Mouse (Mus musculus): Measurements from ENCODE around the gene Larp6.

The Larp6 gene

DNA sequence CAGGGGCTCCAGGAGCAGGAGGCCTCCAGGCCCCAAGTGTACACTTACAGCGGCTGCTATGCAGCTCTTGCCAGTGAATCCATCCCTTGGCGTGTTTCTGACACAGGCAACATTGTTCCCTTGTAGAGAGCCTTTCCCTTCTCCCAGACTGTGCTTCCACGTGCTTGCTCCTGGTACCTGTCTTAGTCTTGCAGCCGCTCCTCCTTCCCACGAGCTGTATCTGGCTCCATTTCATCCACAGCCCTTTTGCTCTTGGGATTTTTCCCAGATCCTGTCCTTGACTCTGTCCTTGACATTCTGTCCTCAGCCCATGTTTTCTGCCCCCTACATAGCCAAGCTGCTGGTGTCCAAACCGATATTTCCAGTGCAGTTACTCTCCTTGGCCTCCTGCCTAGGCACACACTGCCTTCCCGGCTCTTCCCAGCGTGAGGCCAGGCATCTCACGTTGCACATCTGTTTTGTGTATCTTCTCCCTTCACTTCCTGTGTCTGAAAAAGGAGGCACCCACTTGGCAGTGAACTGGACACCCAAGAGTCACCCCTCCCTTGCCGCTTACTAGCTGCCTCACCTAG lies 46.7 kb downstream of the Larp6 start:
- DNase-seq (ENCODE audit: low read depth, low spot score): no peak

GRCm38 (mm10) chr9:60765181-60765580 lies 52.4 kb downstream of the Larp6 start:
- DNase-seq (ENCODE audit: low read depth, low spot score): no peak

GRCm38 (mm10) chr9:60768393-60768792 lies 55.6 kb downstream of the Larp6 start:
- DNase-seq (ENCODE audit: low read depth, low spot score): no peak

GRCm38 (mm10) chr9:60769711-60770111 lies 56.9 kb downstream of the Larp6 start:
- DNase-seq (ENCODE audit: low read depth, low spot score): no peak

GRCm38 (mm10) chr9:60773713-60774112 lies 60.9 kb downstream of the Larp6 start:
- no peak for DNase-seq (ENCODE audit: low read depth, low spot score)

DNA sequence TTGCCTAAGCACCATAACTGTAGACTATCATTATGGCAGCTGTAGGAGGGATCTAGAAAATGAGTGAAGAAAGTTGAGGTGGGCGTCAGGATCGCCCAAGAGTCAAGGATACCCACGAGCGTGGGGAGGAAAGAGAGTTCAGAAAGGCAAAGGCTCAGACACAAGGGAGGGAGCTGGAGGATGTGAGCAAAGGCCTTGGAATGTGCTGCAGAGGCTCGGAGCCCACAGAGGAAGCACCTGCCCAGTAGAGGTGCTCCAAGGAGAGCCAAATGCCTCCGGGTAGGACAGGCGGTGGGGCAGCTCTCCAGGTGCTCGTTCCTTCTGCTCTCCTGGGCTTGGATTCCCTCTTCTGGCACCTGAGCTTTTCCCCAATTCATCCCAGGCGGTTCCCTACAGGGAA lies 64.1 kb downstream of the Larp6 start:
- DNase-seq (ENCODE audit: low read depth, low spot score): no peak

- DNase-seq (ENCODE audit: low read depth, low spot score): no peak
These were observed 69.4 kb downstream of the Larp6 start for GRCm38 (mm10) chr9:60782057-60782789.

GRCm38 (mm10) chr9:60785069-60785468 lies 72.3 kb downstream of the Larp6 start:
- DNase-seq (ENCODE audit: low read depth, low spot score): no peak

DNA sequence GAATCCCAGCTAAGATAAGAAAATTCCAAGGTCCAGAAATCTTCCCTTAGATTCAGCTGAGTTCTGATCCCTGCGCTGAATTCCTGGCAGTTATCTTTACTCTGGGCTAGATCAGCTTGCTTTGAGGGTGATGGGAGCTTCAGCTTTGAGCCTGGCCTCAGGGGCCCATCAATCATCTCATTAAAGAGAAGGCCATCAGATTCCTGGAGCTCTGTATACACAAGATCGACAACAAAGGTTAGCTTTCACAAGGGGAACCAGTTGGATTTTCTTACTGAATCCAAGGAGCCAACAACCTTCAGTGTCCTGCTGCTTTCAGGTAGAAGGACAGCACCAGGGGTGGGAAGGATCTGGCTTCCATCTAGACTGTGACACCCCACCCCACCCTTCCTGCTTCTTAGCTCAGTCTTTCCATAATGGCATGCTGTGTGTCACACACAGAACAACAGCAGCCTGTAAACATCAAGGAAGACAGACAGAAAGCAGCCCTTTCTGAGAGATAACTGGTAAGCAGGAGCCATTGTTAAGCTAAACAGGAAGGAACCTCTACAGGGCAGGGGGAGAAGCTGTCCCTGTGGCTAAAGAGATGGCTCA lies 74.8 kb downstream of the Larp6 start:
- DNase-seq (ENCODE audit: low read depth, low spot score): no peak

All from c-Kit-negative CD71-positive TER-119-positive erythroid progenitor cells, embryonic 14.5 days (primary cell).